Mouse (Mus musculus) kidney, postnatal 36 days (tissue): ENCODE results near the gene Ccpg1os.

ENCODE experiments used
- DNase-seq, 2 experiments: peaks; one replicate each; pipeline ENCODE4 v3.0.0; 2021 to 2022; ENCODE audit warnings: mixed read lengths in 2 of 2

Gene Ccpg1os

GRCm38 (mm10) chr9:72975242-72975641 is 9.9 kb downstream of the Ccpg1os start:
- DNase-seq, result no peak

GRCm38 (mm10) chr9:72974734-72975133 is 10.4 kb downstream of the Ccpg1os start:
- no peak for DNase-seq

GRCm38 (mm10) chr9:72972984-72973383 is 12.2 kb downstream of the Ccpg1os start:
- DNase-seq, result no peak

- DNase-seq, result no peak
These were observed 12.7 kb downstream of the Ccpg1os start for GRCm38 (mm10) chr9:72972435-72972834.

GRCm38 (mm10) chr9:72969874-72970273 is 15.3 kb downstream of the Ccpg1os start:
- DNase-seq, result peak; percentile 22 to 42

GRCm38 (mm10) chr9:72968349-72969061 is 16.7 kb downstream of the Ccpg1os start:
- peak; percentile 46 to 49 for DNase-seq

- DNase-seq, result no peak
These were observed 23.2 kb downstream of the Ccpg1os start for GRCm38 (mm10) chr9:72961959-72962358.

- peak; percentile 51 to 62 for DNase-seq
These were observed 23.8 kb downstream of the Ccpg1os start for GRCm38 (mm10) chr9:72961346-72961745.

GRCm38 (mm10) chr9:72958521-72959450 is 26.4 kb downstream of the Ccpg1os start, which contains the start of the genes Dyx1c1 and Gm44503:
Gene Dyx1c1, plus strand, starts transcription at chr9:72958785.
Gene Gm44503, plus strand, starts transcription at chr9:72958852.
- peak; percentile 80 to 88 for DNase-seq

- DNase-seq, result peak; percentile 37 to 74
These were observed 29.6 kb downstream of the Ccpg1os start for GRCm38 (mm10) chr9:72955546-72955945.

GRCm38 (mm10) chr9:72954746-72955145 is 30.4 kb downstream of the Ccpg1os start:
- peak in 1 of 2 experiments; percentile 46 for DNase-seq

GRCm38 (mm10) chr9:72949572-72949971 is 35.6 kb downstream of the Ccpg1os start:
- no peak for DNase-seq

GRCm38 (mm10) chr9:72947010-72947409 is 38.2 kb downstream of the Ccpg1os start:
- DNase-seq, result no peak

GRCm38 (mm10) chr9:72944286-72944685 is 40.9 kb downstream of the Ccpg1os start:
- no peak for DNase-seq

GRCm38 (mm10) chr9:72943424-72943823 is 41.8 kb downstream of the Ccpg1os start:
- DNase-seq, result peak in 1 of 2 experiments; percentile 14

- DNase-seq, result no peak
These were observed 48.9 kb downstream of the Ccpg1os start for GRCm38 (mm10) chr9:72936301-72936700.

- peak in 1 of 2 experiments; percentile 14 for DNase-seq
These were observed 49.9 kb downstream of the Ccpg1os start for GRCm38 (mm10) chr9:72935309-72935708.

GRCm38 (mm10) chr9:72931166-72931790 is 53.9 kb downstream of the Ccpg1os start:
- no peak for DNase-seq
